Mouse (Mus musculus) cortical plate, adult 2 months (tissue): ENCODE results near the gene Spata7.

Experiments used
- CTCF ChIP-seq: fragments of 200-500 bp; IDR thresholded peaks from 2 replicates; pipeline ENCODE4 v1.5.1; 2011; ENCODE audit warnings: mild to moderate bottlenecking, control low read depth, low read length; ENCODE audit not compliant: insufficient read depth; ENCODE audit errors: extremely low read depth
- POLR2A ChIP-seq: fragments of 200-500 bp; IDR thresholded peaks from 2 replicates; pipeline ENCODE4 v1.6.1; 2011; ENCODE audit warnings: mild to moderate bottlenecking, low read length, control low read depth; ENCODE audit not compliant: insufficient read depth; ENCODE audit errors: extremely low read depth

GRCm38 (mm10) chr12:98714757-98715156, 86.8 kb downstream of the Spata7 start:
- TF ChIP-seq CTCF: no peak
- TF ChIP-seq POLR2A: no peak
